Mouse (Mus musculus): ENCODE data around the gene Bptf.

GRCm38 (mm10) chr11:107153645-107154044, 21.7 kb upstream of the Bptf start:
- TF ChIP-seq SIN3A (IDR thresholded peaks at IDR 0.05; ENCODE audit: low read length) (no peak), CTCF (conservative IDR thresholded peaks at IDR 0.05 in 1 of 2, IDR thresholded peaks at IDR 0.05 in 1 of 2; ENCODE audit: low read depth in 2 of 2, low read length in 2 of 2) (no peak), POLR2A (IDR thresholded peaks at IDR 0.05; ENCODE audit: low read depth, low read length) (no peak), MAX (IDR thresholded peaks at IDR 0.05; ENCODE audit: low read length) (no peak), MAZ (IDR thresholded peaks at IDR 0.05; ENCODE audit: low read depth, low read length) (no peak), USF2 (conservative IDR thresholded peaks at IDR 0.05; ENCODE audit: low read depth, low read length) (no peak), ZC3H11A (IDR thresholded peaks at IDR 0.05; ENCODE audit: low read depth, low read length) (no peak), EP300 (IDR thresholded peaks at IDR 0.05; ENCODE audit: low read length) (no peak), SMC3 (IDR thresholded peaks at IDR 0.05; ENCODE audit: low read depth, low read length) (no peak), ELF1 (IDR thresholded peaks at IDR 0.05; ENCODE audit: low read depth, low read length) (no peak), USF1 (IDR thresholded peaks at IDR 0.05; ENCODE audit: low read depth, low read length) (no peak), ZMIZ1 (IDR thresholded peaks at IDR 0.05; ENCODE audit: low read depth, low read length) (no peak), JUN (IDR thresholded peaks at IDR 0.05; ENCODE audit: insufficient read depth, low read depth, low read length) (no peak)

All from CH12.LX (cell line).